Comparison of ENCODE assay signal across 11 mouse cellular contexts in the genomic region with DNA sequence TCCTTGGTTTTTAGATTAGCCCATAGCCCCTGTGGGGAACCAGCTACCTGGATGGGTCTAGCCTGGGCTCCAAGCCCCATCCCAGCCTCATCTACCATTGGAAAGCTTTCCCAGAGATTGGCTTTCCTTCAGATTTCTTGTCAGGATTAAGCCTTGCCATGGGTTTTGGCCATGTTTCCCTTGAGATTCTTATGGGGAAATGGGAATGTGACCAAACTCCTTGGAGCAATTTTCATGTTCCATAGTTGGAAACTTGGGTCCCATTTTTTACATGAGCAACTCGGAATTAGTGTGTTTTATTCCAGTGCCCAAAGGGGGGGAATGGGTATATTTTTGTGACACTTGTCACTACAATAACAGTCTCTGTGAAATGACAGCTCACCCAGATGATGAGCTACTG.
DNase-seq lines count a peak whose midpoint lies in the region; ATAC-seq and TF ChIP-seq lines count a peak whose summit lies in the region.
"Had no signal": no experiment of that assay in that cellular context is flagged by ENCODE, and none has a peak within 500 bp of the region (broad histone marks: within the 10 kb centered on the region; RNA-seq: fewer than 3 reads in every experiment).

No protein-coding gene starts in this region.

- TF ChIP-seq CTCF in hindbrain, postnatal 0 days (IDR thresholded peaks at IDR 0.05; ENCODE audit: low read depth) = no peak
- no peak for TF ChIP-seq CTCF in stomach, postnatal 0 days (IDR thresholded peaks at IDR 0.05; ENCODE audit: low read depth)

- peak overlapping the region; percentile 62 for H3K27ac ChIP-seq in forebrain, embryonic 15.5 days (replicated peaks)
- no peak overlapping the region for H3K27ac ChIP-seq in forebrain, embryonic 12.5 days
- 0 out of 2 replicates have a peak overlapping the region, but pooled peaks have one; percentile 35 for H3K27ac ChIP-seq in hindbrain, embryonic 14.5 days
- H3K27ac ChIP-seq in hindbrain, postnatal 0 days = no peak overlapping the region
- no peak overlapping the region for H3K27ac ChIP-seq in midbrain, embryonic 11.5 days (ENCODE audit: low read depth, low read length)
- no peak overlapping the region for H3K27ac ChIP-seq in midbrain, embryonic 14.5 days (replicated peaks; ENCODE audit: low read depth, low read length)
- peak overlapping the region; percentile 65; the same call in 1 of the 2 replicates for H3K27ac ChIP-seq in stomach, postnatal 0 days (replicated peaks)

- H3K4me1 ChIP-seq in forebrain, embryonic 15.5 days = peaks cover 58% of the 10 kb centered on the region
- H3K4me1 ChIP-seq in forebrain, embryonic 12.5 days = peaks cover 30% of the 10 kb centered on the region
- peaks cover 45% of the 10 kb centered on the region for H3K4me1 ChIP-seq in hindbrain, embryonic 14.5 days (replicated peaks; ENCODE audit: control insufficient read depth, insufficient read depth, low read length)
- peaks cover 8% of the 10 kb centered on the region; the same call in 1 of the 2 replicates for H3K4me1 ChIP-seq in hindbrain, postnatal 0 days (ENCODE audit: insufficient read depth, low read length)
- H3K4me1 ChIP-seq in midbrain, embryonic 11.5 days (ENCODE audit: control insufficient read depth, insufficient read depth, low read length) = no peaks in the 10 kb centered on the region
- H3K4me1 ChIP-seq in midbrain, embryonic 14.5 days (ENCODE audit: control insufficient read depth, insufficient read depth, low read length) = peaks cover 19% of the 10 kb centered on the region
- H3K4me1 ChIP-seq in stomach, postnatal 0 days (replicated peaks; ENCODE audit: control insufficient read depth, insufficient read depth) = peaks cover 4% of the 10 kb centered on the region; the same call in 1 of the 2 replicates
- H3K4me1 ChIP-seq: megakaryocyte, embryonic 14.5 days had no signal

- 57% methylated on average over 1 of the region's 1 CpGs for WGBS in forebrain, embryonic 15.5 days
- WGBS in forebrain, embryonic 12.5 days = 79% methylated on average over 1 of the region's 1 CpGs
- 80% methylated on average over 1 of the region's 1 CpGs for WGBS in hindbrain, embryonic 14.5 days
- WGBS in hindbrain, postnatal 0 days = 75% methylated on average over 1 of the region's 1 CpGs
- 83% methylated on average over 1 of the region's 1 CpGs for WGBS in midbrain, embryonic 11.5 days
- 80% methylated on average over 1 of the region's 1 CpGs for WGBS in midbrain, embryonic 14.5 days
- WGBS in stomach, postnatal 0 days = 51% methylated on average over 1 of the region's 1 CpGs

- H3K27me3 ChIP-seq in forebrain, embryonic 15.5 days = no peaks in the 10 kb centered on the region
- H3K27me3 ChIP-seq in forebrain, embryonic 12.5 days = no peaks in the 10 kb centered on the region
- H3K27me3 ChIP-seq in hindbrain, embryonic 14.5 days (ENCODE audit: control insufficient read depth, insufficient read depth, low read length) = no peaks in the 10 kb centered on the region
- no peaks in the 10 kb centered on the region for H3K27me3 ChIP-seq in hindbrain, postnatal 0 days (ENCODE audit: insufficient read depth, low read length)
- H3K27me3 ChIP-seq in midbrain, embryonic 11.5 days (ENCODE audit: control insufficient read depth, insufficient read depth, low read length) = no peaks in the 10 kb centered on the region
- no peaks in the 10 kb centered on the region for H3K27me3 ChIP-seq in midbrain, embryonic 14.5 days (ENCODE audit: control insufficient read depth, insufficient read depth, low read length)
- no peaks in the 10 kb centered on the region for H3K27me3 ChIP-seq in stomach, postnatal 0 days (ENCODE audit: control insufficient read depth, insufficient read depth, low read length)
- H3K27me3 ChIP-seq: megakaryocyte, embryonic 14.5 days had no signal

- H3K4me2 ChIP-seq in forebrain, embryonic 15.5 days (replicated peaks) = no peak overlapping the region
- no peak overlapping the region for H3K4me2 ChIP-seq in forebrain, embryonic 12.5 days
- no peak overlapping the region for H3K4me2 ChIP-seq in hindbrain, embryonic 14.5 days (replicated peaks)
- H3K4me2 ChIP-seq in hindbrain, postnatal 0 days (ENCODE audit: low read depth, low read length) = no peak overlapping the region
- H3K4me2 ChIP-seq in midbrain, embryonic 11.5 days = no peak overlapping the region
- no peak overlapping the region for H3K4me2 ChIP-seq in midbrain, embryonic 14.5 days (ENCODE audit: low read length)
- no peak overlapping the region for H3K4me2 ChIP-seq in stomach, postnatal 0 days (replicated peaks; ENCODE audit: low read depth)

- no peak overlapping the region for H3K4me3 ChIP-seq in forebrain, embryonic 15.5 days
- no peak overlapping the region for H3K4me3 ChIP-seq in forebrain, embryonic 12.5 days (replicated peaks)
- no peak overlapping the region for H3K4me3 ChIP-seq in hindbrain, embryonic 14.5 days (replicated peaks; ENCODE audit: low read length)
- no peak overlapping the region for H3K4me3 ChIP-seq in hindbrain, postnatal 0 days (ENCODE audit: low read length)
- no peak overlapping the region for H3K4me3 ChIP-seq in midbrain, embryonic 11.5 days (ENCODE audit: low read depth, low read length)
- H3K4me3 ChIP-seq in midbrain, embryonic 14.5 days (replicated peaks; ENCODE audit: low read depth, low read length) = no peak overlapping the region
- H3K4me3 ChIP-seq in stomach, postnatal 0 days (ENCODE audit: low read depth, low read length) = no peak overlapping the region
- H3K4me3 ChIP-seq: megakaryocyte, embryonic 14.5 days had no signal

- TF ChIP-seq EP300 in stomach, postnatal 0 days (optimal IDR thresholded peaks at IDR 0.05) = no peak

- no peak for ATAC-seq in forebrain, embryonic 15.5 days (replicated peaks)
- no peak for ATAC-seq in forebrain, embryonic 12.5 days (ENCODE audit: low FRiP score)
- ATAC-seq in hindbrain, embryonic 14.5 days (ENCODE audit: low FRiP score) = no peak
- ATAC-seq in hindbrain, postnatal 0 days = no peak
- ATAC-seq in midbrain, embryonic 11.5 days (ENCODE audit: low FRiP score) = no peak
- no peak for ATAC-seq in midbrain, embryonic 14.5 days (ENCODE audit: low FRiP score, low TSS enrichment)
- no peak for ATAC-seq in stomach, postnatal 0 days (ENCODE audit: low FRiP score, low TSS enrichment)
- ATAC-seq: liver, postnatal 0 days had no signal

- no peaks in the 10 kb centered on the region for H3K36me3 ChIP-seq in forebrain, embryonic 15.5 days
- H3K36me3 ChIP-seq in forebrain, embryonic 12.5 days (replicated peaks) = no peaks in the 10 kb centered on the region
- H3K36me3 ChIP-seq in hindbrain, embryonic 14.5 days (replicated peaks; ENCODE audit: control insufficient read depth, insufficient read depth) = no peaks in the 10 kb centered on the region
- H3K36me3 ChIP-seq in hindbrain, postnatal 0 days (ENCODE audit: insufficient read depth, low read length) = no peaks in the 10 kb centered on the region
- no peaks in the 10 kb centered on the region for H3K36me3 ChIP-seq in midbrain, embryonic 11.5 days (ENCODE audit: control insufficient read depth, insufficient read depth, low read length)
- H3K36me3 ChIP-seq in midbrain, embryonic 14.5 days (ENCODE audit: control insufficient read depth, insufficient read depth, low read length) = no peaks in the 10 kb centered on the region
- H3K36me3 ChIP-seq in stomach, postnatal 0 days (ENCODE audit: control insufficient read depth, insufficient read depth, low read length) = no peaks in the 10 kb centered on the region

- no peak for DNase-seq in hindbrain, embryonic 14.5 days (ENCODE audit: low spot score)
- DNase-seq in hindbrain, postnatal 0 days (ENCODE audit: low spot score) = no peak
- peak; percentile 79 for DNase-seq in midbrain, embryonic 11.5 days (ENCODE audit: low spot score, missing footprints)
- DNase-seq in midbrain, embryonic 14.5 days = no peak
- DNase-seq in stomach, postnatal 0 days (ENCODE audit: low spot score) = no peak
- no peak for DNase-seq in gastrocnemius, postnatal 25 days
- DNase-seq: kidney, adult 11 months had no signal

- H3K9me3 ChIP-seq in forebrain, embryonic 15.5 days = no peaks in the 10 kb centered on the region
- H3K9me3 ChIP-seq in forebrain, embryonic 12.5 days = no peaks in the 10 kb centered on the region
- no peaks in the 10 kb centered on the region for H3K9me3 ChIP-seq in hindbrain, embryonic 14.5 days (ENCODE audit: control insufficient read depth, low read length)
- H3K9me3 ChIP-seq in hindbrain, postnatal 0 days (ENCODE audit: low read length) = no peaks in the 10 kb centered on the region
- H3K9me3 ChIP-seq in midbrain, embryonic 11.5 days (ENCODE audit: control insufficient read depth, low read length) = no peaks in the 10 kb centered on the region
- no peaks in the 10 kb centered on the region for H3K9me3 ChIP-seq in midbrain, embryonic 14.5 days (ENCODE audit: control insufficient read depth, low read length)
- no peaks in the 10 kb centered on the region for H3K9me3 ChIP-seq in stomach, postnatal 0 days (ENCODE audit: control insufficient read depth, low read length)

- H3K9ac ChIP-seq in forebrain, embryonic 15.5 days (replicated peaks) = no peak overlapping the region
- no peak overlapping the region for H3K9ac ChIP-seq in forebrain, embryonic 12.5 days
- H3K9ac ChIP-seq in hindbrain, embryonic 14.5 days = no peak overlapping the region
- H3K9ac ChIP-seq in hindbrain, postnatal 0 days (replicated peaks; ENCODE audit: low read length) = no peak overlapping the region
- no peak overlapping the region for H3K9ac ChIP-seq in midbrain, embryonic 11.5 days (ENCODE audit: low read length)
- no peak overlapping the region for H3K9ac ChIP-seq in midbrain, embryonic 14.5 days (replicated peaks; ENCODE audit: low read length)
- no peak overlapping the region for H3K9ac ChIP-seq in stomach, postnatal 0 days (ENCODE audit: low read length)
- H3K9ac ChIP-seq: liver, postnatal 0 days had no signal

Comparison
In these comparisons a context has a peak if more than half of its experiments do, and no peak if none do; other contexts are left out.
1. H3K27ac ChIP-seq: peak in forebrain, embryonic 15.5 days (single experiment), hindbrain, embryonic 14.5 days (single experiment) and stomach, postnatal 0 days (single experiment); none in forebrain, embryonic 12.5 days (single experiment), hindbrain, postnatal 0 days (single experiment), midbrain, embryonic 11.5 days (single experiment) and midbrain, embryonic 14.5 days (single experiment).